Mouse (Mus musculus): ENCODE data around the gene Gm44503.

Gm44503 gene

GRCm38 (mm10) chr9:72958521-72959450, at the start of gene Gm44503, which contains the start of gene Dyx1c1:
Gene Gm44503, plus strand, starts transcription at chr9:72958852.
Gene Dyx1c1, plus strand, starts transcription at chr9:72958785.
- peak; percentile 47 to 71 for DNase-seq (ENCODE audit: low spot score in 2 of 2)

GRCm38 (mm10) chr9:72911381-72911780, 47.3 kb upstream of the Gm44503 start:
- no peak for DNase-seq (ENCODE audit: low spot score in 2 of 2)

- no peak for DNase-seq (ENCODE audit: low spot score in 2 of 2)
These were observed 45.1 kb upstream of the Gm44503 start for GRCm38 (mm10) chr9:72913551-72913950.

GRCm38 (mm10) chr9:72915728-72916127, 42.9 kb upstream of the Gm44503 start:
- no peak for DNase-seq (ENCODE audit: low spot score in 2 of 2)

- DNase-seq (ENCODE audit: low spot score in 2 of 2) = no peak
These were observed 35.6 kb upstream of the Gm44503 start for GRCm38 (mm10) chr9:72923068-72923467.

- peak; percentile 33 to 49 for DNase-seq (ENCODE audit: low spot score in 2 of 2)
These were observed 33.4 kb upstream of the Gm44503 start, which contains the start of gene Pygo1 for GRCm38 (mm10) chr9:72925021-72925934. Gene Pygo1, plus strand, starts transcription at chr9:72925645.

GRCm38 (mm10) chr9:72925935-72926258, 32.8 kb upstream of the Gm44503 start:
- peak in 1 of 2 experiments; percentile 59 for DNase-seq (ENCODE audit: low spot score in 2 of 2)

GRCm38 (mm10) chr9:72931166-72931790, 27.4 kb upstream of the Gm44503 start:
- DNase-seq (ENCODE audit: low spot score in 2 of 2) = no peak

- DNase-seq (ENCODE audit: low spot score in 2 of 2) = no peak
These were observed 23.3 kb upstream of the Gm44503 start for GRCm38 (mm10) chr9:72935309-72935708.

GRCm38 (mm10) chr9:72936301-72936700, 22.4 kb upstream of the Gm44503 start:
- no peak for DNase-seq (ENCODE audit: low spot score in 2 of 2)

- no peak for DNase-seq (ENCODE audit: low spot score in 2 of 2)
These were observed 15.2 kb upstream of the Gm44503 start for GRCm38 (mm10) chr9:72943424-72943823.

GRCm38 (mm10) chr9:72944286-72944685, 14.4 kb upstream of the Gm44503 start:
- DNase-seq (ENCODE audit: low spot score in 2 of 2) = no peak

GRCm38 (mm10) chr9:72947010-72947409, 11.6 kb upstream of the Gm44503 start:
- DNase-seq (ENCODE audit: low spot score in 2 of 2) = no peak

- DNase-seq (ENCODE audit: low spot score in 2 of 2) = no peak
These were observed 9.1 kb upstream of the Gm44503 start for GRCm38 (mm10) chr9:72949572-72949971.

GRCm38 (mm10) chr9:72954746-72955145, 3.9 kb upstream of the Gm44503 start:
- peak in 1 of 2 experiments; percentile 12 for DNase-seq (ENCODE audit: low spot score in 2 of 2)

GRCm38 (mm10) chr9:72955546-72955945, 3.1 kb upstream of the Gm44503 start:
- peak in 1 of 2 experiments; percentile 40 for DNase-seq (ENCODE audit: low spot score in 2 of 2)

GRCm38 (mm10) chr9:72961346-72961745, 2.7 kb downstream of the Gm44503 start:
- no peak for DNase-seq (ENCODE audit: low spot score in 2 of 2)

GRCm38 (mm10) chr9:72961959-72962358, 3.3 kb downstream of the Gm44503 start:
- no peak for DNase-seq (ENCODE audit: low spot score in 2 of 2)

GRCm38 (mm10) chr9:72968349-72969061, 9.9 kb downstream of the Gm44503 start:
- DNase-seq (ENCODE audit: low spot score in 2 of 2) = peak in 1 of 2 experiments; percentile 41

- DNase-seq (ENCODE audit: low spot score in 2 of 2) = no peak
These were observed 11.2 kb downstream of the Gm44503 start for GRCm38 (mm10) chr9:72969874-72970273.

- no peak for DNase-seq (ENCODE audit: low spot score in 2 of 2)
These were observed 13.8 kb downstream of the Gm44503 start for GRCm38 (mm10) chr9:72972435-72972834.
